ENCODE assay signal across 9 mouse cellular contexts in the genomic region with DNA sequence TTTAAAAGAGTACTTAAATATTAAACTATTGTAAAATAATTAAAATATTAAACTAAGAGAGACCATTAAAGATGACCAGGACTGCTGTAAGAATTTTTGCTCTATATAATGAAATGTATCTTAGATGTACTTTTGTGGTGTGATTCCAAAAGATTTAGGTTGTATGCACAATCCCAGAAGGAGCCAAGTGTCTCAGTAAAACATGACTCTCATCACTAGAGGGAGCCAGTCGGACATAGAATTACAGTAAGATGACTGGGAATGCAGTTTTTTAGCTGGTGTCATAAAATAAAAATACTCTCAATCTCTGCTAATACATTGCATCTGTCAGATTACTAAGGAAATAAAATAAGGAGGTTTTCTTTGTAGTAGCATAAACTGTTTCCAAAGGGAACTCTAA.
A peak's percentile ranks its signal among the peaks of the same experiment; 100 is the strongest.
DNase-seq lines count a peak whose midpoint lies in the region; ATAC-seq and TF ChIP-seq lines count a peak whose summit lies in the region.
"Had no signal": no experiment of that assay in that cellular context is flagged by ENCODE, and none has a peak within 500 bp of the region (broad histone marks: within the 10 kb centered on the region; RNA-seq: fewer than 3 reads in every experiment).

No protein-coding gene starts in this region.

- peak; percentile 9 for DNase-seq in adrenal gland, postnatal 10 days
- DNase-seq in adrenal gland, adult 2 months: no peak
- DNase-seq in kidney, postnatal 0 days (ENCODE audit: low spot score): peak; percentile 80
- no peak for DNase-seq in Patski (ENCODE audit: low read depth, low spot score)
- peak; percentile 68 to 69 for DNase-seq in left cerebral cortex, postnatal 14 days (ENCODE audit: low spot score in 2 of 2)
- no peak for DNase-seq in ovary, adult 18-20 months (ENCODE audit: low spot score)
- no peak for DNase-seq in urinary bladder, postnatal 4 days (ENCODE audit: low spot score in 2 of 2)
- DNase-seq: cerebellum, adult 11 months had no signal

- TF ChIP-seq CTCF in kidney, postnatal 0 days (IDR thresholded peaks at IDR 0.05; ENCODE audit: low read depth): peak; percentile 73
- TF ChIP-seq CTCF in Patski (IDR thresholded peaks at IDR 0.05): peak; percentile 67

- in situ Hi-C loops in Patski (cut with MboI; ENCODE audit: low pct_unique_long_range_greater_than_20kb): loop anchor here (10.0 kb wide), 2 partner anchors 630 to 940 kb away; no protein-coding TSS in a partner anchor

- H3K4me2 ChIP-seq in kidney, postnatal 0 days (ENCODE audit: low read length): no peak overlapping the region
- no peak overlapping the region for H3K4me2 ChIP-seq in kidney, embryonic 15.5 days

- intact Hi-C loops in left cerebral cortex, postnatal 14 days (cut with DNase I): loop anchor here (5.0 to 10.0 kb wide), 2 partner anchors 630 to 943 kb away; no protein-coding TSS in a partner anchor

- H3K9me3 ChIP-seq in kidney, postnatal 0 days (replicated peaks; ENCODE audit: low read length): no peaks in the 10 kb centered on the region
- no peaks in the 10 kb centered on the region for H3K9me3 ChIP-seq in kidney, embryonic 15.5 days (replicated peaks)

- H3K4me1 ChIP-seq in kidney, postnatal 0 days (replicated peaks; ENCODE audit: insufficient read depth, low read length): no peaks in the 10 kb centered on the region
- no peaks in the 10 kb centered on the region for H3K4me1 ChIP-seq in kidney, embryonic 15.5 days

- no peak overlapping the region for H3K9ac ChIP-seq in kidney, postnatal 0 days (ENCODE audit: low read depth, low read length)
- no peak overlapping the region for H3K9ac ChIP-seq in kidney, embryonic 15.5 days

- POLR2A ChIA-PET in Patski (lab: Charles Lee): interaction anchor here (1.0 kb wide), 1 partner anchor 378 kb away, joined by 3 read pairs; no protein-coding TSS in a partner anchor

- no peaks in the 10 kb centered on the region for H3K36me3 ChIP-seq in kidney, postnatal 0 days (ENCODE audit: insufficient read depth, low read length)
- H3K36me3 ChIP-seq in kidney, embryonic 15.5 days: no peaks in the 10 kb centered on the region

- CTCF ChIA-PET in Patski (lab: Charles Lee): interaction anchor here (0.6 to 1.6 kb wide), 4 partner anchors 9 to 941 kb away, joined by 3 to 7 read pairs (median 4); no protein-coding TSS in a partner anchor

- no peaks in the 10 kb centered on the region for H3K27me3 ChIP-seq in kidney, postnatal 0 days (ENCODE audit: insufficient read depth, low read length)
- no peaks in the 10 kb centered on the region for H3K27me3 ChIP-seq in kidney, embryonic 15.5 days
- H3K27me3 ChIP-seq in Patski: peaks cover 36% of the 10 kb centered on the region

- H3K27ac ChIP-seq in kidney, postnatal 0 days: no peak overlapping the region
- no peak overlapping the region for H3K27ac ChIP-seq in kidney, embryonic 15.5 days

- ATAC-seq in kidney, postnatal 0 days (replicated peaks; ENCODE audit: low FRiP score, low read depth): no peak
- no peak for ATAC-seq in kidney, embryonic 15.5 days (replicated peaks; ENCODE audit: low FRiP score)
- no peak for ATAC-seq in Patski

- H3K4me3 ChIP-seq in kidney, postnatal 0 days (replicated peaks; ENCODE audit: low read depth, low read length): no peak overlapping the region
- no peak overlapping the region for H3K4me3 ChIP-seq in kidney, embryonic 15.5 days (replicated peaks)

- WGBS in kidney, postnatal 0 days: 8% methylated on average over 1 of the region's 1 CpGs
- WGBS in kidney, embryonic 15.5 days: 9% methylated on average over 1 of the region's 1 CpGs

Comparison
In these comparisons a context has a peak if more than half of its experiments do, and no peak if none do; other contexts are left out.
1. DNase-seq: peak in adrenal gland, postnatal 10 days (single experiment), kidney, postnatal 0 days (single experiment) and left cerebral cortex, postnatal 14 days (2 of 2); none in adrenal gland, adult 2 months (single experiment), Patski (single experiment), ovary, adult 18-20 months (single experiment) and urinary bladder, postnatal 4 days (0 of 2).